Mouse (Mus musculus) limb, embryonic 14.5 days (tissue): ENCODE measurements around the gene Cdh22. TPM values are rescaled to one million over a fixed set of nuclear protein-coding genes. Genes with fewer than 3 reads are reported as not detected.

ENCODE experiments used
- ATAC-seq: fragments of 200-750 bp; cut with Nextera tagmentation; 2 replicates; pipeline ENCODE4 v1.8.0; 2017; ENCODE audit warnings: low read depth, moderate number of reproducible peaks, moderate TSS enrichment; ENCODE audit not compliant: low FRiP score
- DNase-seq: peaks from one replicate; pipeline ENCODE4 v3.0.0-alpha.2; 2015; ENCODE audit warnings: low spot score
- H3K27ac ChIP-seq: fragments of 300-500 bp; sonication (generic); replicated peaks from 2 replicates; pipeline ENCODE4 v1.5.1; 2014; ENCODE audit warnings: low read depth, mild to moderate bottlenecking, low read length, moderate library complexity, mixed read lengths
- H3K27me3 ChIP-seq: fragments of 300-500 bp; sonication (generic); 2 replicates; pipeline ENCODE4 v1.6.1; 2014; ENCODE audit warnings: low read length, mixed read lengths; ENCODE audit not compliant: control insufficient read depth, insufficient read depth
- H3K36me3 ChIP-seq: fragments of 300-500 bp; sonication (generic); 2 replicates; pipeline ENCODE4 v1.6.1; 2014; ENCODE audit warnings: mild to moderate bottlenecking, low read length, moderate library complexity, mixed read lengths; ENCODE audit not compliant: control insufficient read depth, insufficient read depth
- H3K4me1 ChIP-seq: fragments of 300-500 bp; sonication (generic); 2 replicates; pipeline ENCODE4 v1.6.1; 2014; ENCODE audit warnings: antibody characterized with exemption, low read length, mixed read lengths; ENCODE audit not compliant: control insufficient read depth, insufficient read depth
- H3K4me2 ChIP-seq: fragments of 300-500 bp; sonication (generic); replicated peaks from 2 replicates; pipeline ENCODE4 v1.6.1; 2014; ENCODE audit warnings: low read depth, mild to moderate bottlenecking, low read length, moderate library complexity; ENCODE audit not compliant: severe bottlenecking
- H3K4me3 ChIP-seq: fragments of 300-500 bp; sonication (generic); replicated peaks from 2 replicates; pipeline ENCODE4 v1.5.1; 2014; ENCODE audit warnings: low read length
- H3K9ac ChIP-seq: fragments of 300-500 bp; sonication (generic); 2 replicates; pipeline ENCODE4 v1.6.1; 2014; ENCODE audit warnings: mild to moderate bottlenecking, low read depth, low read length, moderate library complexity; ENCODE audit not compliant: severe bottlenecking
- H3K9me3 ChIP-seq: fragments of 300-500 bp; sonication (generic); 2 replicates; pipeline ENCODE4 v1.6.1; 2016; ENCODE audit warnings: low read length; ENCODE audit not compliant: control insufficient read depth
- POLR2A ChIP-seq: fragments of 200-500 bp; IDR thresholded peaks from 2 replicates; pipeline ENCODE4 v1.8.0; 2012; ENCODE audit warnings: inconsistent platforms, mild to moderate bottlenecking, moderate library complexity, borderline replicate concordance; ENCODE audit not compliant: insufficient read depth, insufficient read length; ENCODE audit errors: extremely low read depth
- WGBS: fragments of 180-500 bp; shearing (Covaris S2); extraction: QIAGEN DNeasy Blood & Tissue Kit; methylation state at CpG from one replicate; pipeline ENCODE4 v1.1.7; 2014; 5-methylcytosine and 5-hydroxymethylcytosine counted together
- polyA plus RNA-seq, 2 experiments: library from polyadenylated mRNA; depleted of rRNA in 1 of 2; stranded (reverse) in 1 of 2; unstranded in 1 of 2; fragments of >200 nt; fragmentation: Nextera tagmentation in 1 of 2; extraction: Ambion mirVana in 1 of 2; gene quantifications; 2 replicates each; pipeline versions ENCODE4 v1.2.1 to v1.2.3; 2012 to 2014

Cdh22 gene
- polyA plus RNA-seq, 2 experiments, result 0.30 to 0.40 TPM

DNA sequence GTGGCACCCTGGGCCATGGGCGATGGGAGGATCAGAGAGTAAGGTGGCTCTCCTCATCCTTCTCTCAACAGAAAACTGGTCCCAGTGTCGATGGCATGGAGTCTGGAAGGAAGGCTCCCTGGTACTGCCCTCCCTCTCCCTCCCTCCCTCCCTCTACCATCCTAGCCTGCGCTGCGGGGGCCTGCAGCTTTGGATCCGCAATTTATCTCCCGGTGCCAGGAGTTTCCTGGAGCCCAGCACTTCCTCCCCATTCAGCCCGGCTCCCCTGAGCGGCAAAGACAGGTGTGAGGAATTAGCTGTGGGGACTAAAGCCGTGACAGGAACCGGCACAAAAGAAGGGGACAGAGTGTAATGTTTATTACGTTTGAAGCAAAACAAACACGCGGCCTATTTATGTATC lies 7.9 kb upstream of the Cdh22 start:
- Histone ChIP-seq H3K4me1 (no peaks in the 10 kb centered on the region), H3K9me3 (no peaks in the 10 kb centered on the region), H3K9ac (no peak overlapping the region), H3K27ac (no peak overlapping the region), H3K4me2 (no peak overlapping the region), H3K4me3 (no peak overlapping the region), H3K27me3 (peaks cover 80% of the 10 kb centered on the region), H3K36me3 (no peaks in the 10 kb centered on the region)
- no peak for ATAC-seq
- DNase-seq, result no peak
- WGBS, result under 1% methylated on average over 12 of the region's 13 CpGs
- no peak for TF ChIP-seq POLR2A

DNA sequence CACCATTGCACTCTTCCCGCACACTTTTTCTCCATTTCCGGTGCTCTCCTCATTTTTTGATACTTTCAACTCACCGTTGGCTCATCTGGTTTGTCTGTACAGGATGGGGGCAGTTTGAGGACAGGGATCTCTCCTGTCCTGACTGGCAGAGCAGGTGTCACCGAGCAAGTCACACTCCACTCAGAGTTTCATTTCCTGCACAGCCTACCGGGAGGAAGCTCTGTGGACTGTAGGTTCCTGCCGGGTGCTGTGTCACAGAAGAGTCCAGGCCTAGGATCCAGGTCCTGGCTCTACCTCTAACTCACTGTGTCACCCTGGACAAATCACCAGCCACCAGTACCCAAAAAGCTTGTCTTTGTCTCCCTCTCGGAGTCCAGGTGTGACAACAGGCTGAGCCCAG lies 7.1 kb upstream of the Cdh22 start:
- no peaks in the 10 kb centered on the region for H3K36me3 ChIP-seq
- H3K9me3 ChIP-seq, result no peaks in the 10 kb centered on the region
- H3K27ac ChIP-seq, result no peak overlapping the region
- DNase-seq (no peak), ATAC-seq (no peak)
- no peaks in the 10 kb centered on the region for H3K4me1 ChIP-seq
- 54% methylated on average over 7 of the region's 7 CpGs for WGBS
- no peak for TF ChIP-seq POLR2A
- H3K4me2 ChIP-seq, result no peak overlapping the region
- H3K9ac ChIP-seq, result no peak overlapping the region
- peaks cover 84% of the 10 kb centered on the region for H3K27me3 ChIP-seq
- no peak overlapping the region for H3K4me3 ChIP-seq

DNA sequence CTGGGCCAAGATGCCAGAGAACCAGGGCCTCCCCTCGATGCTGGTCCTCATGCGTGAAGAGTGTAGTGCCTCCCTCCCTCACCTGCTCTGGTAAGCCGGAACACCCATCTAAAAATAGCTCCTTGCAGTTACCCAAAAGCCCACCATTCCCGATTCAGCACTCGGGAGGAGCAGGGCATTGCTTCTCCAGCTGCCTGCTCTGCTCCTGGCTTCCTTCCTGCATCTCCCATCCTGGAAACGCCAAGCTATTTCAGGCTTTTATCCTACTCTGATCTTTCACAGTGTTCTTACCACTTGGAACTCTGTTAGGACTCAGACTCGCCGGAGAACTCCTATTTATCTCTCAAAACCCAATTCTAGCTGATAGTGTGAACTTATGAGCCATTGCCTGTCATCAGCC lies 5.7 kb upstream of the Cdh22 start:
- no peak for DNase-seq
- no peak overlapping the region for H3K27ac ChIP-seq
- WGBS, result 36% methylated on average over 8 of the region's 8 CpGs
- peaks cover 92% of the 10 kb centered on the region for H3K27me3 ChIP-seq
- no peaks in the 10 kb centered on the region for H3K4me1 ChIP-seq
- ATAC-seq, result no peak
- H3K9me3 ChIP-seq, result no peaks in the 10 kb centered on the region
- no peak overlapping the region for H3K4me2 ChIP-seq
- H3K9ac ChIP-seq, result no peak overlapping the region
- no peak for TF ChIP-seq POLR2A
- no peaks in the 10 kb centered on the region for H3K36me3 ChIP-seq
- H3K4me3 ChIP-seq, result no peak overlapping the region

DNA sequence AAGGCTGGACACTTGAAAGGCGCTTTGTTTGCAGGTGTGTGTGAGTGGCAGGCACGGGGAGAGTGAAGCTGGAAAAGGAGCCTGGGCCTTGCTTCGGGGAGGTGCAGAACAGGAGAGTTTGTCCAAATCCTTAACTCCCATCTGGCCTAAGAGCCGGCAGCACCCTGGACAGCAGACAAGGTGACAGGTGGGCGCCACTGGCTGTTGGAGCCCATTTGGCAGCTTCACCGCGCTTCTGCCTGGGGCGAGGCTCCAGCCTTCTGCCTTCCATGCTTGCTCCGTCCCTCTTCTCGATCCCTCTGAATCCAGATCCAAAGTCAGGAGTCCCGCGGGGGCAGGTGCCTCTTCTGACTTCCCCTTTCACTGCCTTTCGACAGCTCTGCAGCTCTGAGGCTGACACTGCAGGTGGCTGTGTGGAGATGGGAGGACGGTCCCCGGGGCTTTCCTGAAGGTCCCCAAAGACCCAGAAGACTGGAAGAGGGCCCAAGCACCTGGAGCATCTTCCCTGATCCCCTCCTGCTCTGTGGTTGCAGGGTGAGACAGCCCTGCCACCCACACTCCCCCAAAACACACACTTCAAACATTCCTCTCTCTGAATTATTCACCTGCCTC lies 5.0 kb upstream of the Cdh22 start:
- no peak for ATAC-seq
- WGBS, result 13% methylated on average over 15 of the region's 15 CpGs
- Histone ChIP-seq H3K9ac (no peak overlapping the region), H3K4me2 (no peak overlapping the region), H3K4me1 (peaks cover 3% of the 10 kb centered on the region; the same call in 1 of the 2 replicates), H3K36me3 (no peaks in the 10 kb centered on the region), H3K9me3 (no peaks in the 10 kb centered on the region), H3K27me3 (peaks cover 95% of the 10 kb centered on the region), H3K4me3 (no peak overlapping the region), H3K27ac (no peak overlapping the region)
- no peak for TF ChIP-seq POLR2A
- peak; percentile 19 for DNase-seq

DNA sequence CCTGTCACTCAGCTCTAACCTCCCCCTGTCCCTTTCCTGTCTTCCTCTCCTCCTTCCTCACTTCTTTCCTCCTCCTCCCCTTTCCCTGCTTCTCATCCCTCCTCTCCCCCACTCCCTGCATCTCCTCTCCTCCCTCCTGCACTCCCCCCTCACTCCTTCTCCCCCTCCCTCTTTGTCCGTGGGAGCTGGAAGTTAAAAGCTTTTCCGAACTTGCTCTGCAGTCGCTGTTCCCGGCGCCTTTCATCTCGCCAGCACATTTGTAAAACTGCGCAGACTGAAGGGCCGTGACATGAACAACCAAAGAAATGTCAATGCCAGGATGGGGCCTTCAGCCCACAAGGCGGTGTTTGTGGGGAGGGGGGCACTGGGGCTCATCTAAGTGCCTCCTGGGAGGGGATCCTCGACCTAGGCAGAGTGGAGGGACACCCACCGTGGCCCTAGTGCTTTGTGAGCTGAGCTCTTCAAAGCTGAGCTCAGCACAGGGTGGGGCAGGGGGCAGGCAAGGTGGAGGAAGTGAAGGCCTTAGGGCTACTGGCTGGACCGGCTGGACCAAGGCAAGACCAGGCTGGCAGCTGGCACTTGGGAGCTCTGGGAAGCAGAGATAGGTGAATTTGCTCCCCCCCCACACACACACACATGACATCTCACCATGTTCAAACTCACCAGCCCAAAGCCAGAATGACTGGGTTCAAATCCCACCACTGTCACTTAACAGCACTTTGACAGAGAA lies 3.9 kb upstream of the Cdh22 start:
- Histone ChIP-seq H3K9me3 (no peaks in the 10 kb centered on the region), H3K27ac (no peak overlapping the region), H3K9ac (no peak overlapping the region), H3K4me3 (no peak overlapping the region), H3K4me1 (peaks cover 10% of the 10 kb centered on the region; the same call in 1 of the 2 replicates), H3K4me2 (no peak overlapping the region), H3K27me3 (peaks cover 98% of the 10 kb centered on the region), H3K36me3 (no peaks in the 10 kb centered on the region)
- WGBS, result 5% methylated on average over 12 of the region's 12 CpGs
- ATAC-seq (no peak), DNase-seq (no peak)
- TF ChIP-seq POLR2A, result no peak
